In the genomic region with DNA sequence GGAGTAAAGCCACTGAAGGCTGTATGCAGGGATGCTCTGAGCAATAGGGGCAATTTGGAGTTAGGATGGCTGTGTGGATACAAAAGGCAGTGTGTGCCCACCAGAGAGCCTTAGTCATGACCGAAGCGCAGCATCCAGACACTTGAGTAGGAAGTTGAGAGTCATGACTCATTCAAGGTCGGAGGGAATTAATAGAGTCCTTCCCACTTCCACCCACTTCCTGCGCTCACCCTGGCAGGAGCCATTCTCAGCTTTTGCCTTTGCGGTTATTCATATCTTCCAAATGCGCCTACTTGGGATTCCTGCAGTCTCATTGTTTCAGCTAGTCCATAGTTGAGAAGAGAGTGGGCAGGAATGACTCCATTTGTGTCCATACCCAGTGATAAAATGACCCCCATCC, we compare ENCODE assay signal across 13 mouse cellular contexts. TPM values are rescaled to one million over a fixed set of nuclear protein-coding genes. Genes with fewer than 3 reads are reported as not detected.
A peak's percentile ranks its signal among the peaks of the same experiment; 100 is the strongest.
DNase-seq lines count a peak whose midpoint lies in the region; ATAC-seq lines count a peak whose summit lies in the region.
"Had no signal": no experiment of that assay in that cellular context is flagged by ENCODE, and none has a peak within 500 bp of the region (broad histone marks: within the 10 kb centered on the region; RNA-seq: fewer than 3 reads in every experiment).

No protein-coding gene starts in this region.

- H3K4me1 ChIP-seq in limb, embryonic 10.5 days = peaks cover 30% of the 10 kb centered on the region
- no peaks in the 10 kb centered on the region; the same call in 1 of the 2 replicates for H3K4me1 ChIP-seq in forebrain, embryonic 16.5 days (replicated peaks; ENCODE audit: control insufficient read depth, insufficient read depth, low read length)
- H3K4me1 ChIP-seq: heart, embryonic 12.5 days; neural tube, embryonic 15.5 days had no signal

- no peak for DNase-seq in frontal cortex, postnatal 14 days (ENCODE audit: low spot score in 2 of 2)
- peak; percentile 70 to 74 for DNase-seq in right cerebral cortex, adult 2 months (ENCODE audit: low spot score in 2 of 2)
- no peak for DNase-seq in right cerebral cortex, postnatal 10 days (ENCODE audit: low spot score in 2 of 2)
- DNase-seq in limb, embryonic 10.5 days (ENCODE audit: low spot score) = no peak
- DNase-seq in adrenal gland, postnatal 36 days = no peak
- no peak for DNase-seq in testis, postnatal 10 days (ENCODE audit: low spot score)
- DNase-seq: cerebellum, adult 11-12 months; gastrocnemius, postnatal 25 days had no signal

- peak overlapping the region; percentile 80; the same call in 1 of the 2 replicates for H3K27ac ChIP-seq in limb, embryonic 10.5 days
- H3K27ac ChIP-seq in forebrain, embryonic 16.5 days (ENCODE audit: low read length) = no peak overlapping the region
- H3K27ac ChIP-seq: forebrain, embryonic 12.5 days; neural tube, embryonic 15.5 days had no signal

- WGBS in limb, embryonic 10.5 days = 94% methylated on average over 6 of the region's 6 CpGs
- 95% methylated on average over 6 of the region's 6 CpGs for WGBS in forebrain, embryonic 16.5 days

- no peak overlapping the region for H3K4me2 ChIP-seq in forebrain, embryonic 16.5 days (ENCODE audit: low read length)
- H3K4me2 ChIP-seq: forebrain, embryonic 12.5 days; heart, embryonic 12.5 days; neural tube, embryonic 15.5 days had no signal

- peak; percentile 79; the same call in 1 of the 2 replicates for ATAC-seq in frontal cortex, adult (ENCODE audit: low TSS enrichment)
- ATAC-seq in forebrain, embryonic 16.5 days = no peak

- no peak overlapping the region for H3K4me3 ChIP-seq in limb, embryonic 10.5 days
- no peak overlapping the region for H3K4me3 ChIP-seq in forebrain, embryonic 16.5 days (replicated peaks; ENCODE audit: low read length)
- H3K4me3 ChIP-seq: forebrain, embryonic 12.5 days; heart, embryonic 12.5 days; neural tube, embryonic 15.5 days had no signal

- H3K27me3 ChIP-seq in limb, embryonic 10.5 days (ENCODE audit: low read depth, poor library complexity, severe bottlenecking) = no peaks in the 10 kb centered on the region
- H3K27me3 ChIP-seq in forebrain, embryonic 16.5 days (replicated peaks; ENCODE audit: control insufficient read depth, insufficient read depth, low read length) = no peaks in the 10 kb centered on the region
- H3K27me3 ChIP-seq: neural tube, embryonic 15.5 days had no signal

- no peak overlapping the region for H3K9ac ChIP-seq in forebrain, embryonic 16.5 days (replicated peaks; ENCODE audit: low read depth, low read length)
- H3K9ac ChIP-seq: forebrain, embryonic 12.5 days; heart, embryonic 12.5 days; neural tube, embryonic 15.5 days had no signal

- no peaks in the 10 kb centered on the region for H3K9me3 ChIP-seq in limb, embryonic 10.5 days (replicated peaks)
- no peaks in the 10 kb centered on the region for H3K9me3 ChIP-seq in forebrain, embryonic 16.5 days (ENCODE audit: control insufficient read depth, low read length)
- H3K9me3 ChIP-seq: forebrain, embryonic 12.5 days; heart, embryonic 12.5 days; neural tube, embryonic 15.5 days had no signal

- no peaks in the 10 kb centered on the region for H3K36me3 ChIP-seq in limb, embryonic 10.5 days
- no peaks in the 10 kb centered on the region for H3K36me3 ChIP-seq in forebrain, embryonic 16.5 days (ENCODE audit: control insufficient read depth, insufficient read depth)
- H3K36me3 ChIP-seq: forebrain, embryonic 12.5 days; heart, embryonic 12.5 days; neural tube, embryonic 15.5 days had no signal

RNA-seq across cellular contexts. Expression of gene Cxcl14, which starts 56.1 kb away (rescaled TPM):
- polyA plus RNA-seq in limb, embryonic 10.5 days (2016; fragmentation: Nextera tagmentation; extraction: Ambion mirVana) = 29.8 and 112 TPM in 2 replicates
- 10 to 100 TPM; 34.9 to 36.1 TPM for total RNA-seq in adrenal gland, postnatal 36 days (2021)
- polyA plus RNA-seq in forebrain, embryonic 16.5 days (2015; fragmentation: Nextera tagmentation; extraction: Ambion mirVana) = 12.8 and 20.9 TPM in 2 replicates

Comparison
In these comparisons a context has a peak if more than half of its experiments do, and no peak if none do; other contexts are left out.
1. DNase-seq: peak in right cerebral cortex, adult 2 months (2 of 2); none in frontal cortex, postnatal 14 days (0 of 2), right cerebral cortex, postnatal 10 days (0 of 2), limb, embryonic 10.5 days (single experiment), adrenal gland, postnatal 36 days (0 of 2) and testis, postnatal 10 days (single experiment).